Mouse (Mus musculus) heart, adult 2 months (tissue): ENCODE data around the gene Klkb1.

Experiments
- CTCF ChIP-seq: fragments of 200-600 bp; IDR thresholded peaks from 2 replicates; pipeline ENCODE4 v1.8.1; 2022; ENCODE audit warnings: antibody characterized with exemption, mild to moderate bottlenecking, moderate library complexity
- EP300 ChIP-seq: fragments of 200-500 bp; IDR thresholded peaks from 2 replicates; pipeline ENCODE4 v1.6.1; 2011; ENCODE audit warnings: low read depth, low read length, control low read depth; ENCODE audit not compliant: insufficient read depth

DNA sequence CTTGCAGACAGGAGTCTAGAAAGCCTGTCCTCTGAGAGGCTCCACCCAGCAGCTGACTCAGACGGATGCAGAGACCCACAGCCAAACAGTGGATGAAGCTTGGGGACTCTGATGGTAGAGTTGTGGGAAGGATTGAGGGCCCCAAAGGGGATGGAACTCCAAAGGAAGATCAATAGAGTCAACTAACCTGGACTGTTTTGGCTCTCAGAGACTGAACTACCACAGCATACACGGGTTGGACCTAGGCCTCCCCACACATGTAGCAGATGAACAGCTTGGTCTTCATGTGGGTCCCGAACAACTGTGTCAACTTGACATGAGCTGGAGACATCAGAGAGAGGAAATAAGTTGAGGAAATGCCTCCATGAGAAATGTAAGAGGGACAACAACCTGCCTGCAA lies 31.8 kb downstream of the Klkb1 start:
- TF ChIP-seq CTCF (no peak), EP300 (no peak)
